In genomic region chr8:105545249-105545648, GRCm38 (mm10) we compare ENCODE assay signal across 11 mouse cellular contexts. TPM values are rescaled to one million over a fixed set of nuclear protein-coding genes. Genes with fewer than 3 reads are reported as not detected.
A peak's percentile ranks its signal among the peaks of the same experiment; 100 is the strongest.
DNase-seq lines count a peak whose midpoint lies in the region; ATAC-seq and TF ChIP-seq lines count a peak whose summit lies in the region.
"Had no signal": no experiment of that assay in that cellular context is flagged by ENCODE, and none has a peak within 500 bp of the region (broad histone marks: within the 10 kb centered on the region; RNA-seq: fewer than 3 reads in every experiment).

No protein-coding gene starts in this region.

- no peak overlapping the region for H3K4me3 ChIP-seq in cerebellum, adult 2 months (replicated peaks; ENCODE audit: insufficient read depth, low read depth, low read length)
- H3K4me3 ChIP-seq in kidney, adult 2 months (ENCODE audit: insufficient read depth, low read depth, low read length): no peak overlapping the region
- no peak overlapping the region for H3K4me3 ChIP-seq in neural tube, embryonic 11.5 days (ENCODE audit: low read depth, low read length)
- H3K4me3 ChIP-seq: midbrain, embryonic 10.5 days had no signal

- peaks cover 43% of the 10 kb centered on the region for H3K4me1 ChIP-seq in cerebellum, adult 2 months (ENCODE audit: control insufficient read depth, insufficient read depth, low read length)
- H3K4me1 ChIP-seq in kidney, adult 2 months (ENCODE audit: control insufficient read depth, insufficient read depth, low read length): peaks cover 38% of the 10 kb centered on the region
- H3K4me1 ChIP-seq in neural tube, embryonic 11.5 days (ENCODE audit: control insufficient read depth, insufficient read depth, low read length): 0 out of 2 replicates have a peak, but pooled peaks cover 5% of the 10 kb centered on the region
- H3K4me1 ChIP-seq: midbrain, embryonic 10.5 days had no signal

- no peaks in the 10 kb centered on the region for H3K9me3 ChIP-seq in neural tube, embryonic 11.5 days (ENCODE audit: control insufficient read depth, low read length)
- H3K9me3 ChIP-seq: midbrain, embryonic 10.5 days had no signal

- no peak for TF ChIP-seq POLR2A in cerebellum, adult 2 months (IDR thresholded peaks at IDR 0.05; ENCODE audit: borderline replicate concordance, insufficient read depth, low read length)
- TF ChIP-seq POLR2A in kidney, adult 2 months (IDR thresholded peaks at IDR 0.05; ENCODE audit: low read depth, low read length): no peak

- WGBS in cerebellum, adult 2 months: 21% methylated on average over 3 of the region's 3 CpGs
- 50% methylated on average over 3 of the region's 3 CpGs for WGBS in kidney, adult 2 months
- WGBS in neural tube, embryonic 11.5 days: 85% methylated on average over 3 of the region's 3 CpGs

- DNase-seq in cerebellum, adult 2 months: no peak
- DNase-seq in kidney, adult 2 months: no peak
- DNase-seq in kidney, postnatal 14 days: no peak
- no peak for DNase-seq in neural tube, embryonic 11.5 days (ENCODE audit: low spot score)
- DNase-seq in neural tube, embryonic 10.5 days (ENCODE audit: extremely low spot score, low spot score): no peak
- peak; percentile 24 for DNase-seq in telencephalon, adult 2 months (ENCODE audit: low read depth, low spot score)
- no peak for DNase-seq in adrenal gland, adult 8-10 months
- DNase-seq: forebrain, postnatal 0 days; thymus, postnatal 36 days had no signal

- 0 out of 2 replicates have a peak overlapping the region, but pooled peaks have one; percentile 6 for H3K27ac ChIP-seq in cerebellum, adult 2 months (ENCODE audit: insufficient read depth, low read length)
- H3K27ac ChIP-seq in kidney, adult 2 months (ENCODE audit: insufficient read depth, low read depth, low read length): peak overlapping the region; percentile 33
- no peak overlapping the region for H3K27ac ChIP-seq in neural tube, embryonic 11.5 days (ENCODE audit: low read depth, low read length)
- H3K27ac ChIP-seq: midbrain, embryonic 10.5 days had no signal

- H3K9ac ChIP-seq in neural tube, embryonic 11.5 days (ENCODE audit: low read length): peak overlapping the region; percentile 6; the same call in 1 of the 2 replicates
- H3K9ac ChIP-seq: forebrain, postnatal 0 days had no signal

- H3K27me3 ChIP-seq in cerebellum, adult 2 months (ENCODE audit: control insufficient read depth, insufficient read depth, low read length): no peaks in the 10 kb centered on the region
- no peaks in the 10 kb centered on the region for H3K27me3 ChIP-seq in kidney, adult 2 months (replicated peaks; ENCODE audit: control insufficient read depth, insufficient read depth, low read length)
- H3K27me3 ChIP-seq in neural tube, embryonic 11.5 days (ENCODE audit: control insufficient read depth, insufficient read depth, low read length): no peaks in the 10 kb centered on the region

- TF ChIP-seq CTCF in cerebellum, adult 2 months (IDR thresholded peaks at IDR 0.05; ENCODE audit: borderline replicate concordance, insufficient read depth, low read depth, low read length): no peak
- no peak for TF ChIP-seq CTCF in kidney, adult 2 months (conservative IDR thresholded peaks at IDR 0.05; ENCODE audit: insufficient read depth, insufficient read length, low read depth, low read length)

- no peaks in the 10 kb centered on the region for H3K36me3 ChIP-seq in kidney, adult 2 months (ENCODE audit: control insufficient read depth, insufficient read depth, low read length)
- 0 out of 2 replicates have a peak, but pooled peaks cover 2% of the 10 kb centered on the region for H3K36me3 ChIP-seq in neural tube, embryonic 11.5 days (ENCODE audit: control insufficient read depth, insufficient read depth, low read length)

- H3K4me2 ChIP-seq in neural tube, embryonic 11.5 days (ENCODE audit: low read depth): no peak overlapping the region

- no peak for ATAC-seq in cerebellum, adult (ENCODE audit: insufficient number of reproducible peaks, low FRiP score, low TSS enrichment)
- no peak for ATAC-seq in neural tube, embryonic 11.5 days (ENCODE audit: insufficient read depth, low FRiP score, low TSS enrichment)

RNA-seq across cellular contexts. Expression of gene Atp6v0d1, which starts 20.6 kb away (rescaled TPM):
- polyA plus RNA-seq in cerebellum, adult 2 months (2012; rRNA removed): 333 and 336 TPM in 2 replicates
- 161 and 182 TPM in 2 replicates for polyA plus RNA-seq in kidney, adult 2 months (2012; rRNA removed)
- polyA plus RNA-seq in neural tube, embryonic 11.5 days (2014; fragmentation: Nextera tagmentation; extraction: Ambion mirVana): 137 and 148 TPM in 2 replicates
- 100 to 1,000 TPM; 113 to 135 (median 122) TPM for total RNA-seq in adrenal gland, adult 8-10 months (2022)

RNA-seq across cellular contexts. Expression of gene Hsd11b2, which starts 26.7 kb away (rescaled TPM):
- polyA plus RNA-seq in cerebellum, adult 2 months (2012; rRNA removed): 0.08 TPM in 1 of 2 replicates, not detected in the other
- polyA plus RNA-seq in kidney, adult 2 months (2012; rRNA removed): 310 and 336 TPM in 2 replicates
- polyA plus RNA-seq in neural tube, embryonic 11.5 days (2014; fragmentation: Nextera tagmentation; extraction: Ambion mirVana): 22.5 and 23.9 TPM in 2 replicates
- under 1 TPM; 0.56 to 0.98 (median 0.82) TPM for total RNA-seq in adrenal gland, adult 8-10 months (2022)

RNA-seq across cellular contexts. Expression of gene Zdhhc1, which starts 48.5 kb away (rescaled TPM):
- 64.7 and 67.9 TPM in 2 replicates for polyA plus RNA-seq in cerebellum, adult 2 months (2012; rRNA removed)
- 47.6 and 57.7 TPM in 2 replicates for polyA plus RNA-seq in kidney, adult 2 months (2012; rRNA removed)
- polyA plus RNA-seq in neural tube, embryonic 11.5 days (2014; fragmentation: Nextera tagmentation; extraction: Ambion mirVana): 18.5 and 18.9 TPM in 2 replicates
- 10 to 100 TPM; 20.6 to 40.1 (median 31.3) TPM for total RNA-seq in adrenal gland, adult 8-10 months (2022)

RNA-seq across cellular contexts. Expression of gene Ripor1, which starts 59.8 kb away (rescaled TPM):
- 33.4 and 35.9 TPM in 2 replicates for polyA plus RNA-seq in cerebellum, adult 2 months (2012; rRNA removed)
- 50.6 and 54.8 TPM in 2 replicates for polyA plus RNA-seq in kidney, adult 2 months (2012; rRNA removed)
- 19.3 and 20.3 TPM in 2 replicates for polyA plus RNA-seq in neural tube, embryonic 11.5 days (2014; fragmentation: Nextera tagmentation; extraction: Ambion mirVana)
- 10 to 100 TPM; 28.1 to 47.9 (median 37.8) TPM for total RNA-seq in adrenal gland, adult 8-10 months (2022)

Comparison
In these comparisons a context has a peak if more than half of its experiments do, and no peak if none do; other contexts are left out.
1. RNA of gene Hsd11b2, which starts 26.7 kb away (polyA plus RNA-seq): 310 to 336 TPM in kidney, adult 2 months and 22.5 to 23.9 TPM in neural tube, embryonic 11.5 days; 0.08 TPM in cerebellum, adult 2 months; every median in the first group is over 10 times any median in the second.